Mouse (Mus musculus): Measurements from ENCODE around the gene Amz2.

GRCm38 (mm10) chr11:109416709-109417420 is 8.9 kb upstream of the Amz2 start:
- TF ChIP-seq CTCF (IDR thresholded peaks at IDR 0.05; ENCODE audit: borderline replicate concordance, control insufficient read depth, extremely low read depth, insufficient read depth, low read length, poor library complexity) (no peak), POLR2A (IDR thresholded peaks at IDR 0.05; ENCODE audit: control insufficient read depth, extremely low read depth, insufficient read depth, low read length, poor library complexity) (no peak)

Measured in thymus, adult 2 months (tissue).